Mouse (Mus musculus): Measurements from ENCODE around the gene Nat8f6.

- no peak for TF ChIP-seq MAX (IDR thresholded peaks at IDR 0.05)
- TF ChIP-seq USF1 (IDR thresholded peaks at IDR 0.05; ENCODE audit: low read depth), result no peak
- no peak for TF ChIP-seq CTCF (IDR thresholded peaks at IDR 0.05; ENCODE audit: control insufficient read depth, insufficient read depth, insufficient read length)
Observed at GRCm38 (mm10) chr6:85851062-85851773, 30.5 kb upstream of the Nat8f6 start.

Data from C2C12 (cell line).